In the genomic region with DNA sequence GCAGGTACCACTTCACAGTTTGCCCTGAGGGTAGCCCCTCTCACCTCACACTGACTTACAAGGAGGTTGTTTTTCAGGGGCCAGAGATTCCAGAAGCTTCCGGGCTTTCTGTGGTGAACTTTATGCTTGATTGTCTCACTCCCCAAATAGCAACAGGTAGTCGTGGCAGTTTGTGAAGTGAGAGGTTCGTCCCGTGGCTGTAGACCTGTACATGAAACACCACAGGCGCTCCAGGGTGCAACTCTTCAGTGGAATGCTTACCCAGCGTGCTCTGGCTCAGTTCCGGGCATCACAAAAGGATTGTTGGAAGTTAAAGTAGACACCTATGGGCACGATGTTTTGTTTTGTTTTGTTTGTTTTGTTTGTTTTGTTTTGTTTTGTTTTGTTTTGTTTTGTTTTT, we compare ENCODE assay signal across 22 mouse cellular contexts.
DNase-seq lines count a peak whose midpoint lies in the region; TF ChIP-seq lines count a peak whose summit lies in the region.
"Had no signal": no experiment of that assay in that cellular context is flagged by ENCODE, and none has a peak within 500 bp of the region (broad histone marks: within the 10 kb centered on the region; RNA-seq: fewer than 3 reads in every experiment).

No protein-coding gene starts in this region.

- no peaks in the 10 kb centered on the region for H3K27me3 ChIP-seq in E14TG2a.4 (ENCODE audit: insufficient read depth, low read length)
- no peaks in the 10 kb centered on the region for H3K27me3 ChIP-seq in ES-Bruce4 (ENCODE audit: control insufficient read depth, insufficient read depth, low read length, poor library complexity, severe bottlenecking)
- H3K27me3 ChIP-seq in hindbrain, embryonic 10.5 days (ENCODE audit: insufficient read depth, poor library complexity, severe bottlenecking) = peaks cover 58% of the 10 kb centered on the region
- H3K27me3 ChIP-seq: CH12.LX; embryonic facial prominence, embryonic 12.5 days; forebrain, embryonic 13.5 days; forebrain, embryonic 15.5 days; Patski had no signal

- H3K4me1 ChIP-seq in E14TG2a.4 (replicated peaks; ENCODE audit: low read depth, low read length) (peaks cover 27% of the 10 kb centered on the region), ES-Bruce4 (ENCODE audit: control insufficient read depth, insufficient read depth, low read length) (no peaks in the 10 kb centered on the region)
- H3K4me1 ChIP-seq in hindbrain, embryonic 10.5 days (replicated peaks) = peaks cover 18% of the 10 kb centered on the region

- TF ChIP-seq CTCF in E14TG2a.4 (conservative IDR thresholded peaks at IDR 0.05; ENCODE audit: low read length) (no peak), ES-Bruce4 (IDR thresholded peaks at IDR 0.05; ENCODE audit: low read depth, low read length) (no peak)

- peak; percentile 59 for DNase-seq in ZHBTc4 (ENCODE audit: low read depth, low spot score)
- DNase-seq in lung, postnatal 10 days = no peak
- DNase-seq in adrenal gland, postnatal 10 days = no peak
- no peak for DNase-seq in hindbrain, embryonic 10.5 days (ENCODE audit: low spot score)
- DNase-seq: adrenal gland, adult 8-10 months; adrenal gland, postnatal 25 days; cerebellum, adult 11 months; cerebellum, adult 18-20 months; cerebellum, adult 8-10 months; cerebellum, adult 9-11 months; cerebellum, postnatal 14 days; cerebellum, postnatal 36 days; embryo, embryonic 11 days; forebrain, postnatal 0 days had no signal

- 87% methylated on average over 8 of the region's 8 CpGs for WGBS in hindbrain, embryonic 10.5 days

- H3K9ac ChIP-seq in ES-Bruce4 (ENCODE audit: low read depth, poor library complexity, severe bottlenecking) = no peak overlapping the region
- H3K9ac ChIP-seq: embryonic facial prominence, embryonic 12.5 days; forebrain, embryonic 13.5 days; forebrain, embryonic 15.5 days; forebrain, postnatal 0 days had no signal

- H3K27ac ChIP-seq in ES-Bruce4 (ENCODE audit: insufficient read depth, low read length) = no peak overlapping the region; the same call in 1 of the 2 replicates
- H3K27ac ChIP-seq in hindbrain, embryonic 10.5 days = no peak overlapping the region
- H3K27ac ChIP-seq: embryonic facial prominence, embryonic 12.5 days; forebrain, embryonic 13.5 days; forebrain, embryonic 15.5 days had no signal

- H3K36me3 ChIP-seq in E14TG2a.4 (ENCODE audit: insufficient read depth, low read length) (no peaks in the 10 kb centered on the region), ES-Bruce4 (ENCODE audit: control insufficient read depth, insufficient read depth, low read length, poor library complexity, severe bottlenecking) (no peaks in the 10 kb centered on the region)
- no peaks in the 10 kb centered on the region for H3K36me3 ChIP-seq in hindbrain, embryonic 10.5 days
- H3K36me3 ChIP-seq: embryonic facial prominence, embryonic 12.5 days; forebrain, embryonic 15.5 days; G1E had no signal

- H3K4me3 ChIP-seq in E14TG2a.4 (replicated peaks; ENCODE audit: low read length) = peak overlapping the region; percentile 43; the same call in 1 of the 2 replicates
- H3K4me3 ChIP-seq in ES-Bruce4 (ENCODE audit: low read depth, low read length) = peak overlapping the region; percentile 30
- no peak overlapping the region for H3K4me3 ChIP-seq in hindbrain, embryonic 10.5 days
- H3K4me3 ChIP-seq: embryonic facial prominence, embryonic 12.5 days; forebrain, embryonic 13.5 days; forebrain, embryonic 15.5 days had no signal

- TF ChIP-seq EP300 in ES-Bruce4 (IDR thresholded peaks at IDR 0.05; ENCODE audit: insufficient read depth, low read depth, low read length) = no peak

- peaks cover 10% of the 10 kb centered on the region; the same call in 1 of the 2 replicates for H3K9me3 ChIP-seq in E14TG2a.4 (ENCODE audit: low read length)
- H3K9me3 ChIP-seq in ES-Bruce4 (replicated peaks; ENCODE audit: control insufficient read depth, insufficient read depth, low read length, poor library complexity, severe bottlenecking) = no peaks in the 10 kb centered on the region
- no peaks in the 10 kb centered on the region for H3K9me3 ChIP-seq in hindbrain, embryonic 10.5 days
- H3K9me3 ChIP-seq: embryonic facial prominence, embryonic 12.5 days; forebrain, embryonic 13.5 days; forebrain, embryonic 15.5 days had no signal

- TF ChIP-seq POLR2A in ES-Bruce4 (IDR thresholded peaks at IDR 0.05; ENCODE audit: insufficient read depth, low read length) = no peak
